Mouse (Mus musculus): Measurements from ENCODE around the gene Arntl. TPM values are rescaled to one million over a fixed set of nuclear protein-coding genes. Genes with fewer than 3 reads are reported as not detected.

Gene Arntl
- polyA plus RNA-seq, 1 experiment from 2014 or later: 5.1 TPM

DNA sequence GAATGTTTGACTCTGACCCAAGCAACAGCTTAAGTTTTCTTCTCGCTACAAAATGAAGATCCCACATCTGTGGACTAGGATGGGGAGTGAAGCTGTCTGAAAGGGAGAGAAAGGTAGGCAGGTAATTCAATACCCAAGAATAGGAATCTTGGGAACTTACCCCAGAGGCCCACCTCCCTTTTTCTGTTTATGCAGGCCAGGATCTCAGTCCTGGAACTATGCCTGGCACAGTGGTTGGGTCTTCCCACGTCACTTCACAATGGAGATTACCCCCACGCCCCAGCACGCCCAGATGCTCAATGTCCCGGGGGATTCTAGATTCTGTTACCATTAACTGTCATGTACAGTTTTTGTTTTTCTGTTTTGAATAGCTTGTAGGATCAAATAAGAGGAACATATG is 84.5 kb downstream of the Arntl start:
- Histone ChIP-seq H3K4me2 (no peak overlapping the region), H3K36me3 (ENCODE audit: control insufficient read depth, insufficient read depth, low read length) (no peaks in the 10 kb centered on the region), H3K27me3 (ENCODE audit: control insufficient read depth, insufficient read depth, low read length) (no peaks in the 10 kb centered on the region), H3K9ac (ENCODE audit: low read length) (no peak overlapping the region), H3K4me3 (ENCODE audit: low read depth, low read length) (no peak overlapping the region), H3K27ac (ENCODE audit: low read depth, low read length) (no peak overlapping the region), H3K4me1 (ENCODE audit: control insufficient read depth, insufficient read depth, low read length) (peaks cover 8% of the 10 kb centered on the region), H3K9me3 (ENCODE audit: control insufficient read depth, low read length) (no peaks in the 10 kb centered on the region)
- peak; percentile 37 for DNase-seq (ENCODE audit: low spot score, missing footprints)
- 83% methylated on average over 5 of the region's 5 CpGs for WGBS
- ATAC-seq (ENCODE audit: low FRiP score): no peak

DNA sequence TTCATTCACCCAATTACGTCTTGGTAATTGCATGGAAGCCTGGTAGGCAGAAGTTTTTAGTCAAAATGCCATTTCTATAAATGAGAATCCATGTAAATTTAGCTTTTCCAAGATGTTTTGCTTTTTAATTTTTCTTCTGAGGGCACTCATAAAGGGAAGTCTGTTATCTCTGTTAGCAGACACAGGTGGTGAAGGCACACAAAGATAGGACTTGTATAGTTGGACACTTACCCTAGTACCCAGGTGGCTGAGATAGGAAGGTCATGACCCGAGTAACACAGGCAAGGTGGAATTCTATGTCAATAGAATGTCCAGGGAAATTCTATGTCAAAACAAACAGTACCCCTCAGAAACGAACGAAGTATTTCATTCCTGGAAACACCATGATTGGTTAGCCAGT is 84.9 kb downstream of the Arntl start:
- H3K4me3 ChIP-seq (ENCODE audit: low read depth, low read length): no peak overlapping the region
- WGBS: 80% methylated on average over 4 of the region's 4 CpGs
- DNase-seq (ENCODE audit: low spot score, missing footprints) (peak; percentile 60), ATAC-seq (ENCODE audit: low FRiP score) (no peak)
- H3K9ac ChIP-seq (ENCODE audit: low read length): no peak overlapping the region
- no peak overlapping the region for H3K27ac ChIP-seq (ENCODE audit: low read depth, low read length)
- H3K4me1 ChIP-seq (ENCODE audit: control insufficient read depth, insufficient read depth, low read length): peaks cover 8% of the 10 kb centered on the region
- H3K9me3 ChIP-seq (ENCODE audit: control insufficient read depth, low read length): no peaks in the 10 kb centered on the region
- H3K4me2 ChIP-seq: no peak overlapping the region
- no peaks in the 10 kb centered on the region for H3K36me3 ChIP-seq (ENCODE audit: control insufficient read depth, insufficient read depth, low read length)
- no peaks in the 10 kb centered on the region for H3K27me3 ChIP-seq (ENCODE audit: control insufficient read depth, insufficient read depth, low read length)

DNA sequence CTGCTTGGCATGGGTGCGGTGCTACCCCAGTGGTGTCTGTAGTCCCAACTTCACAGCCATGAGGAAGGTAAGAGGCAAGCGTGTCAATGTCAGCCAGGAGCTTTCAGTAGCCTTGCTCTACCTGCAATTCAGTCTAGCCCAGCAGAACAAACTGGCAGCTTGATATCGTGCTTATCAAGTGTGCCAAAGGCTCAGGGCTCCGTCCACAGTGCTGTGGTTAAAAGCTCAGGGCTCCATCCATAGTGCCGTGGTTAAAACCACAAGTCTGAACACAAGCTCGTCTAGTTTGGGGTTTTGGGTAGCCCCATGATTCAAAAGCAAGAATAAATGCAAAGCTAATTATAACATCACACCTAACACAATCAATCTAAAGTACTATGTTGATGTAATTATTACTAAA is 87.3 kb downstream of the Arntl start:
- ATAC-seq (ENCODE audit: low FRiP score) (no peak), DNase-seq (ENCODE audit: low spot score, missing footprints) (no peak)
- peaks cover 8% of the 10 kb centered on the region for H3K4me1 ChIP-seq (ENCODE audit: control insufficient read depth, insufficient read depth, low read length)
- no peaks in the 10 kb centered on the region for H3K27me3 ChIP-seq (ENCODE audit: control insufficient read depth, insufficient read depth, low read length)
- no peak overlapping the region for H3K27ac ChIP-seq (ENCODE audit: low read depth, low read length)
- no peaks in the 10 kb centered on the region for H3K9me3 ChIP-seq (ENCODE audit: control insufficient read depth, low read length)
- no peak overlapping the region for H3K9ac ChIP-seq (ENCODE audit: low read length)
- H3K4me3 ChIP-seq (ENCODE audit: low read depth, low read length): no peak overlapping the region
- WGBS: 86% methylated on average over 6 of the region's 6 CpGs
- no peaks in the 10 kb centered on the region for H3K36me3 ChIP-seq (ENCODE audit: control insufficient read depth, insufficient read depth, low read length)
- H3K4me2 ChIP-seq: no peak overlapping the region

DNA sequence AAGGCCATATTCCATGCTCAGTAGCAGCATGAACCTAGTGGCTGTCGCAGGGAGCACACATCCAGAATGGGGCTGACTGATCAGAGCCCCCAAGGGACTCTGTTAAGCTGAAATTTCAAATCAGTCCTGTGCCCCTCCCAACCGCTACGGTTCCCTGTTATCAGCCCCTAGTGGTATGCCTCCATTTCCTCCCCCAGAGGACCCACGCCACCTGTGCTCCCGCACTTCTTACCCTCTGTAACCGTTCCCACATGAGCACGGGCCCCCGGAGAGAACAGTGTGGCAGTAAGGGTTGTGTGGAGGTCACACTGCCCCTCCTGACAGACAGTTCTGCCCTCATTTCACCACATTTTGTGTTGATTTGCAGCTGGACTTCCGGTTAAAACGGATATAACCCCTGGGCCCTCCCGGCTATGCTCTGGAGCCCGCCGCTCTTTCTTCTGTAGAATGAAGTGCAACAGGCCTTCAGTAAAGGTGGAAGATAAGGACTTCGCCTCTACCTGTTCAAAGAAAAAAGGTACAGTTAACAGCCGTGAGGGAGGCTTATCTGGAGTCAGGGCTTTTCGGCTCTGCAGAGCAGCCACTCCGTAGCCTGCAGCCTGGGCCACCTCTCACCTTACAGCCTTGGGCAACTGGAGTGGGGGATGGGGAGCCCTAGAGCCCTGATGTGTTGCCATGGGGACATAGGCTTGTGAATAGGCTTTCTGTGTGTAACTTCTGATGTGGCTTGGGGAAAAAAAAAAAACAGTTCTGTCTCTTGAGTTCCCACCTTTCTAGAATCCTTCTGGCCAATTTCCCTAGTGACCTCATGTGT is 88.0 kb downstream of the Arntl start:
- Histone ChIP-seq H3K27ac (ENCODE audit: low read depth, low read length) (no peak overlapping the region), H3K4me3 (ENCODE audit: low read depth, low read length) (no peak overlapping the region), H3K9ac (ENCODE audit: low read length) (no peak overlapping the region), H3K27me3 (ENCODE audit: control insufficient read depth, insufficient read depth, low read length) (no peaks in the 10 kb centered on the region), H3K9me3 (ENCODE audit: control insufficient read depth, low read length) (no peaks in the 10 kb centered on the region), H3K4me2 (no peak overlapping the region), H3K36me3 (ENCODE audit: control insufficient read depth, insufficient read depth, low read length) (no peaks in the 10 kb centered on the region), H3K4me1 (ENCODE audit: control insufficient read depth, insufficient read depth, low read length) (peaks cover 8% of the 10 kb centered on the region)
- DNase-seq (ENCODE audit: low spot score, missing footprints): peak; percentile 89
- WGBS: 44% methylated on average over 17 of the region's 17 CpGs
- ATAC-seq (ENCODE audit: low FRiP score): peak; percentile 79

DNA sequence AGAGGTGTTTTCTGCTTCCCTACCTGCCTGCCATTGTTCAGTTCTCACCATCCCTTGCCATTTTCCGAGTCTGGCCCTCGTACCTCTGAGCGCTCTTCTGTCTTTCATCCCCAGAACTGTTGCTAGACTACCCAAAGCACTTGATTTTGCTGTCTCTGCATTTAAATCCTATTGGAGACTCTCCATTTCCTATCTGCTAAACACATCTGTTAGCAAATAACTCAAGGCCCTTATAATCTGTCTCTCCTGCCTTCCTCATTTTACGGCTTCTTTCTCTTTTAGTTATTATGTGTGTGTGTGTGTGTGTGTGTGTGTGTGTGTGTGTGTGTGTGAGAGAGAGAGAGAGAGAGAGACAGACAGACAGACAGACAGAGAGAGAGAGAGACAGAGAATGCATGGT is 90.5 kb downstream of the Arntl start:
- WGBS: 90% methylated on average over 4 of the region's 4 CpGs
- peaks cover 8% of the 10 kb centered on the region for H3K4me1 ChIP-seq (ENCODE audit: control insufficient read depth, insufficient read depth, low read length)
- no peak overlapping the region for H3K9ac ChIP-seq (ENCODE audit: low read length)
- H3K27me3 ChIP-seq (ENCODE audit: control insufficient read depth, insufficient read depth, low read length): no peaks in the 10 kb centered on the region
- ATAC-seq (ENCODE audit: low FRiP score) (no peak), DNase-seq (ENCODE audit: low spot score, missing footprints) (no peak)
- no peak overlapping the region for H3K27ac ChIP-seq (ENCODE audit: low read depth, low read length)
- no peak overlapping the region for H3K4me2 ChIP-seq
- H3K9me3 ChIP-seq (ENCODE audit: control insufficient read depth, low read length): no peaks in the 10 kb centered on the region
- H3K36me3 ChIP-seq (ENCODE audit: control insufficient read depth, insufficient read depth, low read length): no peaks in the 10 kb centered on the region
- no peak overlapping the region for H3K4me3 ChIP-seq (ENCODE audit: low read depth, low read length)

DNA sequence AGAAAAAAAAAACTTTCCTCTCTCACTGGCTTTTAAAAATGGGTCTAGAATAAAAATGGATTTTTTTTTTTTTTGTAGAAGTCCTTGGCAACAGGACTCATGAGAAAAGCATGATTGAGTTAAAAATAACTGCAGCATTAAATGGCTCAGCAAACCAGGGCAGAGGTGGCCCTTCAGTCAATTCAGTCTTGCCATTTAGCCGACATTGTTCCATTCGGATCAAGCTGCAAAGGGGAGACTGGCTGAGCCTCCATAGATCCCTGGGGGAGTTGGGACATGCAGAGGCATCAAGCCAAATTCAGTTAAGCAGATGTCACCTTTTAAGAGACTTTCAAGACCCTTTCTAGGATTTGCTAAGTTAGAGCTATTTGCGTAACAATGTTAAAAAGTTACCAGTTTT is 102.9 kb downstream of the Arntl start:
- Histone ChIP-seq H3K4me1 (ENCODE audit: control insufficient read depth, insufficient read depth, low read length) (no peaks in the 10 kb centered on the region), H3K36me3 (ENCODE audit: control insufficient read depth, insufficient read depth, low read length) (no peaks in the 10 kb centered on the region), H3K9ac (ENCODE audit: low read length) (no peak overlapping the region), H3K27ac (ENCODE audit: low read depth, low read length) (no peak overlapping the region), H3K27me3 (ENCODE audit: control insufficient read depth, insufficient read depth, low read length) (no peaks in the 10 kb centered on the region), H3K4me2 (no peak overlapping the region), H3K4me3 (ENCODE audit: low read depth, low read length) (no peak overlapping the region), H3K9me3 (ENCODE audit: control insufficient read depth, low read length) (no peaks in the 10 kb centered on the region)
- no peak for ATAC-seq (ENCODE audit: low FRiP score)
- 65% methylated on average over 3 of the region's 3 CpGs for WGBS
- peak; percentile 59 for DNase-seq (ENCODE audit: low spot score, missing footprints)

DNA sequence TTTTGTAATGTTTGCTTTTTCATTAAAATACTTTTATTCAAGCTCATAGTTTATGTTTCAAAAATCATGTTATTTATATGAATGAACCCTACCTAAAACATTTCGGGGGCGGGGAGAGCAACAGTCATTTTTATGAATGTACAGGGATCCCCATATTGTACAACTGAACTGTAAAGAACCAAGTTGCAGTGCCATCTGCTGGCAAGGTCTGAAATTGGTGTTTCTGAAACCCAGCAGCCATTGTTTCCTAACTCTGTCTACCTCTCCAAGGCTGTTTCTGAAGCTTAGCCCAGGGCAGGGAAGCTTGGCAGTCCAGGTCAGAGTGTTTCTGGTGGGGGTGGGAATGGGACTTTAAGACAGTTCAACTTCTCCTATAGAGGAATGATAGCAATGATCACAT is 104.5 kb downstream of the Arntl start:
- H3K27me3 ChIP-seq (ENCODE audit: control insufficient read depth, insufficient read depth, low read length): no peaks in the 10 kb centered on the region
- H3K27ac ChIP-seq (ENCODE audit: low read depth, low read length): no peak overlapping the region
- ATAC-seq (ENCODE audit: low FRiP score) (no peak), DNase-seq (ENCODE audit: low spot score, missing footprints) (peak; percentile 98)
- 38% methylated on average over 2 of the region's 2 CpGs for WGBS
- H3K4me1 ChIP-seq (ENCODE audit: control insufficient read depth, insufficient read depth, low read length): no peaks in the 10 kb centered on the region
- H3K9me3 ChIP-seq (ENCODE audit: control insufficient read depth, low read length): no peaks in the 10 kb centered on the region
- H3K4me3 ChIP-seq (ENCODE audit: low read depth, low read length): no peak overlapping the region
- no peak overlapping the region for H3K4me2 ChIP-seq
- H3K9ac ChIP-seq (ENCODE audit: low read length): no peak overlapping the region
- H3K36me3 ChIP-seq (ENCODE audit: control insufficient read depth, insufficient read depth, low read length): 0 out of 2 replicates have a peak, but pooled peaks cover 2% of the 10 kb centered on the region

DNA sequence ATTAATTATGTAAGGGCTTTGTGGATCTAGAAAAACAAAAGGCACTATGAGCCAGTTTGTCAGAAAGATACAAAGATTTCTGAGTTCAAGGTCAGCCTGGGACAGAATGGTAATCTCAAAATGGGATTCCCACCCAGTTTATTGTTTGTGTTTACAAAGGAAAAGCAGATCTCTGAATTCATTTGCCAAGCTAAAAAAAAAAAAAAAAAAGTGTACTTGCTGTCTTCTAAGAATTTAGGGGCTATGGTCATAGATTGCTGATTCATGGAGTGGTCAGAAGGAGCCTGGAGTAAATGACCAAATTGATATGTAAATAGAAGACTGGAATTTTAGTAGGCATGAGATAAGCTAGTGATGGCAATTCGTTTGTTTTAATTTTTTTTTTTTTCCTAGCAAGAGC is 112.9 kb downstream of the Arntl start:
- H3K4me3 ChIP-seq (ENCODE audit: low read depth, low read length): no peak overlapping the region
- H3K9ac ChIP-seq (ENCODE audit: low read length): no peak overlapping the region
- 75% methylated on average over 1 of the region's 1 CpGs for WGBS
- DNase-seq (ENCODE audit: low spot score, missing footprints) (peak; percentile 54), ATAC-seq (ENCODE audit: low FRiP score) (no peak)
- no peaks in the 10 kb centered on the region for H3K27me3 ChIP-seq (ENCODE audit: control insufficient read depth, insufficient read depth, low read length)
- 0 out of 2 replicates have a peak, but pooled peaks cover 2% of the 10 kb centered on the region for H3K36me3 ChIP-seq (ENCODE audit: control insufficient read depth, insufficient read depth, low read length)
- no peak overlapping the region for H3K4me2 ChIP-seq
- H3K27ac ChIP-seq (ENCODE audit: low read depth, low read length): no peak overlapping the region
- H3K9me3 ChIP-seq (ENCODE audit: control insufficient read depth, low read length): no peaks in the 10 kb centered on the region
- peaks cover 3% of the 10 kb centered on the region; the same call in 1 of the 2 replicates for H3K4me1 ChIP-seq (ENCODE audit: control insufficient read depth, insufficient read depth, low read length)

DNA sequence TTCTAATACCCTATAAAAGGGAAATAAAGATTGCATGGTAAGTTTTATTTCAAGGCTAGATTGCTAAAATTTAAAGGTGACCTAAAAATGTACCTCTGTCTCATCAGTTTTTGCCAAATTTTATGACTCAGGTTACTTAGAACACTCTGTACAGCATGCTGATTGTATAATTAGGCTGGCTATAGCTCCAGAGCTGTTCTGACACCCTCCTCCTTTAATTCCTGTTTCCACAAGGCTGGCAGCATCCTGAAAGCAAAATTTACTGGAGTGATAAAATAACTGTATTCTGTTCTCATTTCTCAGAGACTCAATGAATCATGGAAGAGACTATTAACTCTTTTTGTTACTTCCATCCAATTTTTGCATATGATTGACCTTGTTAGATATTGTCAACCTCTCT is 126.8 kb downstream of the Arntl start:
- Histone ChIP-seq H3K9ac (ENCODE audit: low read length) (no peak overlapping the region), H3K9me3 (ENCODE audit: control insufficient read depth, low read length) (no peaks in the 10 kb centered on the region), H3K36me3 (ENCODE audit: control insufficient read depth, insufficient read depth, low read length) (no peaks in the 10 kb centered on the region), H3K4me2 (no peak overlapping the region), H3K27ac (ENCODE audit: low read depth, low read length) (no peak overlapping the region), H3K4me3 (ENCODE audit: low read depth, low read length) (no peak overlapping the region), H3K4me1 (ENCODE audit: control insufficient read depth, insufficient read depth, low read length) (no peaks in the 10 kb centered on the region), H3K27me3 (ENCODE audit: control insufficient read depth, insufficient read depth, low read length) (no peaks in the 10 kb centered on the region)
- DNase-seq (ENCODE audit: low spot score, missing footprints): no peak
- no peak for ATAC-seq (ENCODE audit: low FRiP score)
